Mouse (Mus musculus) erythroid progenitor cell, adult 5-6 weeks (primary cell): ENCODE data around the gene Rlbp1. TPM values are rescaled to one million over a fixed set of nuclear protein-coding genes. Genes with fewer than 3 reads are reported as not detected.

ENCODE experiments used
- ATAC-seq: replicated peaks from 2 replicates; pipeline ENCODE4 v1.8.0; 2016; ENCODE audit warnings: moderate number of reproducible peaks, mild to moderate bottlenecking, moderate TSS enrichment, inconsistent platforms; ENCODE audit not compliant: poor library complexity, low FRiP score, severe bottlenecking
- total RNA-seq, 2 experiments: library from RNA; stranded (forward) in 1 of 2; stranded (reverse) in 1 of 2; fragments of 150-400 nt in 1 of 2; fragments of 186-747, 209-891 nt in 1 of 2; gene quantifications; 2 replicates each; pipeline versions ENCODE4 v1.2.3 to v1.2.4; 2015 to 2017; ENCODE audit warnings: low replicate concordance in 2 of 2

Rlbp1 gene
- total RNA-seq, 2 experiments from 2014 or later, result not detected

DNA sequence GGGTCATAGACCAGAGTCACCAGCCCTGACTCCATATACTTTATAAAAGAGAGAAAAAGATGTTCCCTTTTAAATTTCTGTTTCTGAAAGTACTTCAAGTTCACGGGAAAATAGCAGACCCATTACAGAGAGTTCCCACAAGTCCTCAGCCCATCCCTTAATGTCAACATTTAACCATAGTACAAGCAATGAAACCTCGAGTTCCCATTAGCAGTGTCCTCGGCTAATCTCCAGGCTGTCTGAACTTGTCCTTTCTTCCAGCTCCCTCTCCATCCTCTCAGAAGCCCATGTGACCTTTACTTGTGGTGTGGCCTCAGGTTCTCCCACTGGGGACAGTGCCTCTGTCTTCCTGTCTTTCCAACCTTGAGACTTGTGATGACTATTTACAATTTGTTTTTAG, 53.4 kb downstream of the Rlbp1 start:
- ATAC-seq, result no peak

DNA sequence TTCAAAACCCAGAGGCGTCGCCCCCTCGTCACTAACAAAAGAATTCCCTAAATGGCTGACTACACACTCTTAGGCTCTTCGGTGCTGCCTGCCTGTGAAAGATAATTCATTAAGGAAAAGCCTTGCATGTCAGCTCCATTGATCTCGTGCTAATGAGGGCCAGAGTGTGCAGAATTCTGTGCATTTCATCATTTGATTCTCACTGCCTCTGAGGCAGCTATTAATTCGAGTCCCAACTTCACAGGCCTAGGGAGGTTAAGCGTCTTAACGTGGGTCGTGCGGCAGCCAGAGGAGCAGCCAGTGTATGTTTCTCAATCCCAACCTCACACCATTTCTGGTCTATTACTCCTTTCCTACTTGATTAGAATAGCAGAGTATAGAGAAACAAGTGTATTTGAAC, 55.7 kb downstream of the Rlbp1 start:
- no peak for ATAC-seq

DNA sequence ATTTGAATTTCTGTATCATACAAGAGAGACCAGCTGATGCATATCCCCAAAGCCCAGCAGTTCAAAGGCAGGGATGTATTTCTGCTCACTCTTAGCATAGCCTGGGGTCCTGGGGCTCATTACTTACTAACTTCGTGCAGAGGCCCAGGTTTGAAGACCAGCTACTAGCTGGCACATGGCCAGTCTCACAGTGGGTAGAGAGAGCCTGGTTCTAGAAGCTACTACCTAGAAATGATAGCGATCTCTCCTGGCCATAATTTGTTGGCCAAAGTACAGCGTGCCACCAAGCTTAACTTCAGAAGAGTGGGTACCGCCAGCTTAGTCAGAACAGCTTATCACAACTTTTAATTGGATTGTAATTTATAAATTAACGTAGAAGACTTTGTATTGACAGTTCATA, 58.1 kb downstream of the Rlbp1 start:
- no peak for ATAC-seq

Other genes with a start within 250 kb of the Rlbp1 start
- 1.1 and 2.5 TPM in 2 replicates for gene Mfge8, start 238.0 kb downstream of the Rlbp1 start, total RNA-seq (2015; ENCODE audit: low replicate concordance)
- 5.8 TPM in 1 of 2 replicates, not detected in the other for gene Mfge8, start 238.0 kb downstream of the Rlbp1 start, total RNA-seq (2017; ENCODE audit: low replicate concordance)
- 39.0 and 39.6 TPM in 2 replicates for gene Abhd2, start 113.8 kb downstream of the Rlbp1 start, total RNA-seq (2015; ENCODE audit: low replicate concordance)
- 21.9 and 27.0 TPM in 2 replicates for gene Abhd2, start 113.8 kb downstream of the Rlbp1 start, total RNA-seq (2017; ENCODE audit: low replicate concordance)
- 17.3 and 20.1 TPM in 2 replicates for gene Fanci, start 4.9 kb upstream of the Rlbp1 start, total RNA-seq (2015; ENCODE audit: low replicate concordance)
- gene Fanci, start 4.9 kb upstream of the Rlbp1 start, total RNA-seq (2017; ENCODE audit: low replicate concordance), result 30.4 and 63.0 TPM in 2 replicates
- gene Polg, start 79.3 kb upstream of the Rlbp1 start, total RNA-seq (2015; ENCODE audit: low replicate concordance), result 14.7 and 28.5 TPM in 2 replicates
- 50.2 and 51.1 TPM in 2 replicates for gene Polg, start 79.3 kb upstream of the Rlbp1 start, total RNA-seq (2017; ENCODE audit: low replicate concordance)
- gene Rhcg, start 230.6 kb upstream of the Rlbp1 start, total RNA-seq (2015; ENCODE audit: low replicate concordance), result not detected in 2 replicates
- gene Rhcg, start 230.6 kb upstream of the Rlbp1 start, total RNA-seq (2017; ENCODE audit: low replicate concordance), result not detected in 2 replicates